Mouse (Mus musculus): ENCODE data around the gene Hfe.

- TF ChIP-seq POLR2A (IDR thresholded peaks at IDR 0.05; ENCODE audit: extremely low read depth, insufficient read depth, low read length): no peak
- no peak for TF ChIP-seq CTCF (IDR thresholded peaks at IDR 0.05; ENCODE audit: extremely low read depth, insufficient read depth, low read length)
Observed at GRCm38 (mm10) chr13:23685121-23685861, 25.4 kb downstream of the Hfe start.
